20 mouse cellular contexts compared by ENCODE assay signal in genomic region chr6:31070966-31071365, GRCm38 (mm10).
DNase-seq lines count a peak whose midpoint lies in the region; ATAC-seq and TF ChIP-seq lines count a peak whose summit lies in the region.
"Had no signal": no experiment of that assay in that cellular context is flagged by ENCODE, and none has a peak within 500 bp of the region (broad histone marks: within the 10 kb centered on the region; RNA-seq: fewer than 3 reads in every experiment).

No protein-coding gene starts in this region.

- no peak for ATAC-seq in embryonic facial prominence, embryonic 13.5 days (ENCODE audit: insufficient number of reproducible peaks, insufficient read depth, low FRiP score, low TSS enrichment, low read depth)
- ATAC-seq in lung, embryonic 16.5 days (ENCODE audit: low read depth): peak; percentile 32
- no peak for ATAC-seq in stomach, embryonic 16.5 days (ENCODE audit: insufficient read depth, low FRiP score)
- ATAC-seq: forebrain, embryonic 13.5 days; forebrain, postnatal 0 days had no signal

- no peaks in the 10 kb centered on the region for H3K27me3 ChIP-seq in embryonic facial prominence, embryonic 13.5 days
- no peaks in the 10 kb centered on the region for H3K27me3 ChIP-seq in embryonic facial prominence, embryonic 10.5 days (replicated peaks; ENCODE audit: low read depth, poor library complexity, severe bottlenecking)
- H3K27me3 ChIP-seq in lung, embryonic 16.5 days (ENCODE audit: control insufficient read depth, insufficient read depth, low read depth, low read length): no peaks in the 10 kb centered on the region
- no peaks in the 10 kb centered on the region for H3K27me3 ChIP-seq in stomach, embryonic 16.5 days (ENCODE audit: control insufficient read depth, insufficient read depth, low read length)
- H3K27me3 ChIP-seq: embryonic facial prominence, embryonic 12.5 days; forebrain, embryonic 13.5 days; heart, embryonic 13.5 days had no signal

- peaks cover 33% of the 10 kb centered on the region for H3K4me1 ChIP-seq in embryonic facial prominence, embryonic 13.5 days
- peaks cover 19% of the 10 kb centered on the region for H3K4me1 ChIP-seq in embryonic facial prominence, embryonic 10.5 days
- peaks cover 20% of the 10 kb centered on the region for H3K4me1 ChIP-seq in lung, embryonic 16.5 days (replicated peaks; ENCODE audit: control insufficient read depth, insufficient read depth, low read length)
- H3K4me1 ChIP-seq in stomach, embryonic 16.5 days (ENCODE audit: control insufficient read depth, insufficient read depth, low read length): peaks cover 31% of the 10 kb centered on the region

- no peak for TF ChIP-seq CTCF in layer of hippocampus, adult 2 months (conservative IDR thresholded peaks at IDR 0.05)

- H3K9ac ChIP-seq in embryonic facial prominence, embryonic 13.5 days: no peak overlapping the region
- H3K9ac ChIP-seq in lung, embryonic 16.5 days (ENCODE audit: low read length): no peak overlapping the region
- H3K9ac ChIP-seq in stomach, embryonic 16.5 days (ENCODE audit: low read length): no peak overlapping the region
- H3K9ac ChIP-seq: embryonic facial prominence, embryonic 12.5 days; forebrain, embryonic 13.5 days; forebrain, postnatal 0 days; heart, embryonic 13.5 days; hindbrain, embryonic 14.5 days had no signal

- H3K36me3 ChIP-seq in embryonic facial prominence, embryonic 13.5 days: no peaks in the 10 kb centered on the region
- H3K36me3 ChIP-seq in embryonic facial prominence, embryonic 10.5 days (replicated peaks): no peaks in the 10 kb centered on the region
- H3K36me3 ChIP-seq in lung, embryonic 16.5 days (ENCODE audit: control insufficient read depth, insufficient read depth, low read length): no peaks in the 10 kb centered on the region
- no peaks in the 10 kb centered on the region for H3K36me3 ChIP-seq in stomach, embryonic 16.5 days (ENCODE audit: control insufficient read depth, insufficient read depth, low read length)
- H3K36me3 ChIP-seq: embryonic facial prominence, embryonic 12.5 days; heart, embryonic 13.5 days had no signal

- WGBS in embryonic facial prominence, embryonic 13.5 days: 54% methylated on average over 9 of the region's 9 CpGs
- 76% methylated on average over 9 of the region's 9 CpGs for WGBS in embryonic facial prominence, embryonic 10.5 days
- 53% methylated on average over 9 of the region's 9 CpGs for WGBS in lung, embryonic 16.5 days
- 76% methylated on average over 9 of the region's 9 CpGs for WGBS in stomach, embryonic 16.5 days

- H3K27ac ChIP-seq in embryonic facial prominence, embryonic 13.5 days: peak overlapping the region; percentile 55; the same call in 1 of the 2 replicates
- no peak overlapping the region for H3K27ac ChIP-seq in embryonic facial prominence, embryonic 10.5 days (replicated peaks)
- peak overlapping the region; percentile 46; the same call in 1 of the 2 replicates for H3K27ac ChIP-seq in layer of hippocampus, adult 2 months
- H3K27ac ChIP-seq in lung, embryonic 16.5 days (ENCODE audit: low read length): peak overlapping the region; percentile 93
- H3K27ac ChIP-seq in stomach, embryonic 16.5 days (ENCODE audit: low read length): peak overlapping the region; percentile 48; the same call in 1 of the 2 replicates
- H3K27ac ChIP-seq: embryonic facial prominence, embryonic 12.5 days; forebrain, embryonic 13.5 days; heart, embryonic 13.5 days; hindbrain, embryonic 14.5 days had no signal

- no peak overlapping the region for H3K4me2 ChIP-seq in embryonic facial prominence, embryonic 13.5 days
- no peak overlapping the region for H3K4me2 ChIP-seq in lung, embryonic 16.5 days (ENCODE audit: low read depth, low read length)
- no peak overlapping the region for H3K4me2 ChIP-seq in stomach, embryonic 16.5 days (ENCODE audit: low read depth, low read length)
- H3K4me2 ChIP-seq: embryonic facial prominence, embryonic 12.5 days; forebrain, embryonic 13.5 days; heart, embryonic 13.5 days; hindbrain, embryonic 14.5 days had no signal

- no peak overlapping the region for H3K4me3 ChIP-seq in embryonic facial prominence, embryonic 13.5 days
- no peak overlapping the region for H3K4me3 ChIP-seq in embryonic facial prominence, embryonic 10.5 days
- no peak overlapping the region for H3K4me3 ChIP-seq in layer of hippocampus, adult 2 months
- H3K4me3 ChIP-seq in lung, embryonic 16.5 days (ENCODE audit: low read length): no peak overlapping the region
- no peak overlapping the region for H3K4me3 ChIP-seq in stomach, embryonic 16.5 days (replicated peaks; ENCODE audit: low read length)
- H3K4me3 ChIP-seq: embryonic facial prominence, embryonic 12.5 days; forebrain, embryonic 13.5 days; heart, embryonic 13.5 days had no signal

- H3K9me3 ChIP-seq in embryonic facial prominence, embryonic 13.5 days: no peaks in the 10 kb centered on the region
- H3K9me3 ChIP-seq in embryonic facial prominence, embryonic 10.5 days: no peaks in the 10 kb centered on the region
- no peaks in the 10 kb centered on the region for H3K9me3 ChIP-seq in lung, embryonic 16.5 days (ENCODE audit: control insufficient read depth, low read length)
- H3K9me3 ChIP-seq in stomach, embryonic 16.5 days (replicated peaks; ENCODE audit: control insufficient read depth, low read length): no peaks in the 10 kb centered on the region
- H3K9me3 ChIP-seq: embryonic facial prominence, embryonic 12.5 days; forebrain, embryonic 13.5 days; heart, embryonic 13.5 days had no signal

- DNase-seq in embryonic facial prominence, embryonic 10.5 days (ENCODE audit: low spot score): no peak
- DNase-seq in layer of hippocampus, adult 2 months (ENCODE audit: low spot score in 2 of 2): no peak
- DNase-seq in layer of hippocampus, adult 18-20 months (ENCODE audit: low spot score in 2 of 2): no peak
- no peak for DNase-seq in lung, postnatal 25 days (ENCODE audit: low spot score)
- DNase-seq in ovary, postnatal 10 days (ENCODE audit: low spot score): no peak
- DNase-seq: adrenal gland, postnatal 10 days; cerebellum, adult 11 months; cerebellum, adult 8-10 months; cerebellum, postnatal 14 days; embryo, embryonic 11 days; forebrain, postnatal 0 days; gastrocnemius, postnatal 14 days; heart, postnatal 4 days had no signal
